Mouse (Mus musculus): ENCODE measurements around the gene Banf2. TPM values are rescaled to one million over a fixed set of nuclear protein-coding genes. Genes with fewer than 3 reads are reported as not detected.

The Banf2 gene
- polyA plus RNA-seq (2012; rRNA removed) = not detected in 2 replicates

GRCm38 (mm10) chr2:144032664-144033063 is at the start of gene Banf2:
Banf2 (plus strand) TSS chr2:144033059.

GRCm38 (mm10) chr2:144011080-144011551 is 21.7 kb upstream of the Banf2 start, which contains the start of gene Rrbp1:
Rrbp1 (minus strand) TSS chr2:144011263.

Other genes starting within 250 kb of the Banf2 start
- 1.0 and 1.2 TPM in 2 replicates for gene Bfsp1, start 169.9 kb upstream of the Banf2 start, polyA plus RNA-seq (2012; rRNA removed)
- 30.3 and 33.9 TPM in 2 replicates for gene Dstn, start 117.7 kb upstream of the Banf2 start, polyA plus RNA-seq (2012; rRNA removed)
- 72.3 and 73.9 TPM in 2 replicates for gene Rrbp1, start 21.8 kb upstream of the Banf2 start, polyA plus RNA-seq (2012; rRNA removed)
- gene Mgme1, start 237.6 kb downstream of the Banf2 start, polyA plus RNA-seq (2012; rRNA removed) = 4.2 and 6.6 TPM in 2 replicates
- gene Snx5, start 237.8 kb downstream of the Banf2 start, polyA plus RNA-seq (2012; rRNA removed) = 65.2 and 80.5 TPM in 2 replicates

All from ovary, adult 2 months (tissue).